Mouse (Mus musculus) intestine, embryonic 14.5 days (tissue): ENCODE data around the gene Serbp1. TPM values are rescaled to one million over a fixed set of nuclear protein-coding genes. Genes with fewer than 3 reads are reported as not detected.

Source experiments
- ATAC-seq: fragments of 200-750 bp; cut with Nextera tagmentation; replicated peaks from 2 replicates; pipeline ENCODE4 v1.8.0; 2017; ENCODE audit warnings: low read depth, moderate number of reproducible peaks, moderate TSS enrichment, moderate library complexity; ENCODE audit not compliant: low FRiP score, low TSS enrichment
- DNase-seq: peaks from one replicate; pipeline ENCODE4 v3.0.0-alpha.2; 2018; ENCODE audit warnings: low spot score
- H3K27ac ChIP-seq: fragments of 300-500 bp; sonication (generic); 2 replicates; pipeline ENCODE4 v1.5.1; 2014; ENCODE audit warnings: low read depth, mild to moderate bottlenecking, control low read depth
- H3K27me3 ChIP-seq: fragments of 300-500 bp; sonication (generic); replicated peaks from 2 replicates; pipeline ENCODE4 v1.6.1; 2014; ENCODE audit warnings: low read length, control low read depth; ENCODE audit not compliant: control insufficient read depth, insufficient read depth
- H3K36me3 ChIP-seq: fragments of 300-500 bp; sonication (generic); 2 replicates; pipeline ENCODE4 v1.6.1; 2014; ENCODE audit warnings: low read length, control low read depth; ENCODE audit not compliant: control insufficient read depth, insufficient read depth
- H3K4me1 ChIP-seq: fragments of 300-500 bp; sonication (generic); replicated peaks from 2 replicates; pipeline ENCODE4 v1.6.1; 2014; ENCODE audit warnings: low read length, control low read depth, mixed read lengths; ENCODE audit not compliant: control insufficient read depth, insufficient read depth
- H3K4me2 ChIP-seq: fragments of 300-500 bp; sonication (generic); 2 replicates; pipeline ENCODE4 v1.6.1; 2014; ENCODE audit warnings: low read length
- H3K4me3 ChIP-seq: fragments of 300-500 bp; sonication (generic); 2 replicates; pipeline ENCODE4 v1.5.1; 2014; ENCODE audit warnings: low read depth, low read length, control low read depth, mixed read lengths
- H3K9ac ChIP-seq: fragments of 300-500 bp; sonication (generic); 2 replicates; pipeline ENCODE4 v1.6.1; 2014; ENCODE audit warnings: mild to moderate bottlenecking, low read length
- H3K9me3 ChIP-seq: fragments of 300-500 bp; sonication (generic); 2 replicates; pipeline ENCODE4 v1.6.1; 2016; ENCODE audit warnings: low read length, control low read depth; ENCODE audit not compliant: control insufficient read depth
- WGBS: fragments of 180-500 bp; shearing (Covaris S2); extraction: QIAGEN DNeasy Blood & Tissue Kit; methylation state at CpG from one replicate; pipeline ENCODE4 v1.1.7; 2014; 5-methylcytosine and 5-hydroxymethylcytosine counted together
- polyA plus RNA-seq: library from polyadenylated mRNA; unstranded; fragments of >200 nt; fragmentation: Nextera tagmentation; extraction: Ambion mirVana; gene quantifications from 2 replicates; pipeline ENCODE4 v1.2.1, GENCODE M21; 2014

Serbp1 gene
- polyA plus RNA-seq, 1 experiment from 2014 or later = 459 TPM

- WGBS = 42% methylated on average over 6 of the region's 6 CpGs
- Histone ChIP-seq H3K36me3 (no peaks in the 10 kb centered on the region), H3K9me3 (no peaks in the 10 kb centered on the region), H3K4me1 (no peaks in the 10 kb centered on the region; the same call in 1 of the 2 replicates), H3K9ac (no peak overlapping the region), H3K4me2 (no peak overlapping the region), H3K4me3 (no peak overlapping the region), H3K27ac (no peak overlapping the region), H3K27me3 (no peaks in the 10 kb centered on the region)
- ATAC-seq (peak; percentile 5; the same call in 1 of the 2 replicates), DNase-seq (no peak)
Observed at GRCm38 (mm10) chr6:67300710-67301163, 62.8 kb downstream of the Serbp1 start.

GRCm38 (mm10) chr6:67301230-67301629 lies 63.3 kb downstream of the Serbp1 start:
- DNase-seq = no peak
- no peak for ATAC-seq
- Histone ChIP-seq H3K9me3 (no peaks in the 10 kb centered on the region), H3K4me1 (no peaks in the 10 kb centered on the region; the same call in 1 of the 2 replicates), H3K4me2 (no peak overlapping the region), H3K27ac (no peak overlapping the region), H3K9ac (no peak overlapping the region), H3K27me3 (no peaks in the 10 kb centered on the region), H3K4me3 (no peak overlapping the region), H3K36me3 (no peaks in the 10 kb centered on the region)
- 94% methylated on average over 3 of the region's 3 CpGs for WGBS

GRCm38 (mm10) chr6:67302471-67302870 lies 64.5 kb downstream of the Serbp1 start:
- Histone ChIP-seq H3K36me3 (no peaks in the 10 kb centered on the region), H3K9me3 (no peaks in the 10 kb centered on the region), H3K27me3 (no peaks in the 10 kb centered on the region), H3K4me3 (no peak overlapping the region), H3K9ac (no peak overlapping the region), H3K4me2 (no peak overlapping the region), H3K27ac (no peak overlapping the region), H3K4me1 (no peaks in the 10 kb centered on the region; the same call in 1 of the 2 replicates)
- no peak for ATAC-seq
- 77% methylated on average over 4 of the region's 4 CpGs for WGBS
- no peak for DNase-seq

- Histone ChIP-seq H3K27me3 (no peaks in the 10 kb centered on the region), H3K27ac (no peak overlapping the region), H3K9ac (no peak overlapping the region), H3K9me3 (no peaks in the 10 kb centered on the region), H3K36me3 (no peaks in the 10 kb centered on the region), H3K4me2 (no peak overlapping the region), H3K4me1 (no peaks in the 10 kb centered on the region; the same call in 1 of the 2 replicates), H3K4me3 (no peak overlapping the region)
- ATAC-seq = no peak
- 85% methylated on average over 10 of the region's 10 CpGs for WGBS
- DNase-seq = no peak
Observed at GRCm38 (mm10) chr6:67303210-67303609, 65.2 kb downstream of the Serbp1 start.

- DNase-seq = no peak
- H3K27ac ChIP-seq = no peak overlapping the region
- H3K36me3 ChIP-seq = no peaks in the 10 kb centered on the region
- H3K4me3 ChIP-seq = no peak overlapping the region
- WGBS = 84% methylated on average over 3 of the region's 3 CpGs
- no peaks in the 10 kb centered on the region for H3K27me3 ChIP-seq
- no peak overlapping the region for H3K9ac ChIP-seq
- no peak overlapping the region for H3K4me2 ChIP-seq
- H3K4me1 ChIP-seq = no peaks in the 10 kb centered on the region
- no peaks in the 10 kb centered on the region for H3K9me3 ChIP-seq
- ATAC-seq = no peak
Observed at GRCm38 (mm10) chr6:67308994-67309393, 71.0 kb downstream of the Serbp1 start.

GRCm38 (mm10) chr6:67309752-67310151 lies 71.8 kb downstream of the Serbp1 start:
- Histone ChIP-seq H3K9ac (no peak overlapping the region), H3K27ac (no peak overlapping the region), H3K9me3 (no peaks in the 10 kb centered on the region), H3K4me1 (no peaks in the 10 kb centered on the region), H3K4me2 (no peak overlapping the region), H3K4me3 (no peak overlapping the region), H3K27me3 (no peaks in the 10 kb centered on the region), H3K36me3 (no peaks in the 10 kb centered on the region)
- ATAC-seq = no peak
- 85% methylated on average over 3 of the region's 3 CpGs for WGBS
- no peak for DNase-seq

GRCm38 (mm10) chr6:67314697-67315096 lies 76.7 kb downstream of the Serbp1 start:
- Histone ChIP-seq H3K9me3 (no peaks in the 10 kb centered on the region), H3K27me3 (no peaks in the 10 kb centered on the region), H3K27ac (no peak overlapping the region), H3K4me3 (no peak overlapping the region), H3K36me3 (no peaks in the 10 kb centered on the region), H3K9ac (no peak overlapping the region), H3K4me2 (no peak overlapping the region), H3K4me1 (no peaks in the 10 kb centered on the region)
- DNase-seq (no peak), ATAC-seq (no peak)
- 47% methylated on average over 1 of the region's 1 CpGs for WGBS

- Histone ChIP-seq H3K27me3 (no peaks in the 10 kb centered on the region), H3K4me1 (no peaks in the 10 kb centered on the region), H3K9ac (no peak overlapping the region), H3K36me3 (no peaks in the 10 kb centered on the region), H3K27ac (no peak overlapping the region), H3K9me3 (no peaks in the 10 kb centered on the region), H3K4me2 (no peak overlapping the region), H3K4me3 (no peak overlapping the region)
- 75% methylated on average over 5 of the region's 5 CpGs for WGBS
- no peak for DNase-seq
- ATAC-seq = no peak
Observed at GRCm38 (mm10) chr6:67317068-67317467, 79.1 kb downstream of the Serbp1 start.

GRCm38 (mm10) chr6:67317827-67318338 lies 79.9 kb downstream of the Serbp1 start:
- no peaks in the 10 kb centered on the region for H3K4me1 ChIP-seq
- 83% methylated on average over 8 of the region's 8 CpGs for WGBS
- H3K27ac ChIP-seq = no peak overlapping the region
- no peaks in the 10 kb centered on the region for H3K36me3 ChIP-seq
- H3K27me3 ChIP-seq = no peaks in the 10 kb centered on the region
- no peak overlapping the region for H3K4me3 ChIP-seq
- no peaks in the 10 kb centered on the region for H3K9me3 ChIP-seq
- no peak overlapping the region for H3K9ac ChIP-seq
- DNase-seq (no peak), ATAC-seq (no peak)
- H3K4me2 ChIP-seq = no peak overlapping the region
